Mouse (Mus musculus) neural tube, embryonic 11.5 days (tissue): Measurements from ENCODE around the gene Gm17651. TPM values are rescaled to one million over a fixed set of nuclear protein-coding genes. Genes with fewer than 3 reads are reported as not detected.

Experiments used
- ATAC-seq: fragments of 200-750 bp; cut with Nextera tagmentation; 2 replicates; pipeline ENCODE4 v1.8.0; 2017; ENCODE audit warnings: moderate number of reproducible peaks, mild to moderate bottlenecking, moderate TSS enrichment, moderate library complexity; ENCODE audit not compliant: insufficient read depth, low FRiP score, low TSS enrichment
- DNase-seq: peaks from one replicate; pipeline ENCODE4 v3.0.0-alpha.2; 2015; ENCODE audit warnings: low spot score
- H3K27ac ChIP-seq: fragments of 300-500 bp; sonication (generic); 2 replicates; pipeline ENCODE4 v1.5.1; 2014; ENCODE audit warnings: low read depth, mild to moderate bottlenecking, low read length
- H3K27me3 ChIP-seq: fragments of 300-500 bp; sonication (generic); 2 replicates; pipeline ENCODE4 v1.6.1; 2014; ENCODE audit warnings: mild to moderate bottlenecking, low read length, mixed read lengths; ENCODE audit not compliant: control insufficient read depth, insufficient read depth
- H3K36me3 ChIP-seq: fragments of 300-500 bp; sonication (generic); 2 replicates; pipeline ENCODE4 v1.6.1; 2014; ENCODE audit warnings: mild to moderate bottlenecking, low read length, moderate library complexity, mixed read lengths; ENCODE audit not compliant: control insufficient read depth, insufficient read depth
- H3K4me1 ChIP-seq: fragments of 300-500 bp; sonication (generic); 2 replicates; pipeline ENCODE4 v1.6.1; 2014; ENCODE audit warnings: low read length, mixed read lengths; ENCODE audit not compliant: control insufficient read depth, insufficient read depth
- H3K4me2 ChIP-seq: fragments of 300-500 bp; sonication (generic); 2 replicates; pipeline ENCODE4 v1.6.1; 2014; ENCODE audit warnings: low read depth, mild to moderate bottlenecking, moderate library complexity
- H3K4me3 ChIP-seq: fragments of 300-500 bp; sonication (generic); 2 replicates; pipeline ENCODE4 v1.5.1; 2014; ENCODE audit warnings: low read depth, low read length
- H3K9ac ChIP-seq: fragments of 300-500 bp; sonication (generic); 2 replicates; pipeline ENCODE4 v1.6.1; 2014; ENCODE audit warnings: mild to moderate bottlenecking, low read length
- H3K9me3 ChIP-seq: fragments of 300-500 bp; sonication (generic); 2 replicates; pipeline ENCODE4 v1.6.1; 2016; ENCODE audit warnings: low read length; ENCODE audit not compliant: control insufficient read depth
- WGBS: fragments of 180-500 bp; shearing (Covaris S2); extraction: QIAGEN DNeasy Blood & Tissue Kit; methylation state at CpG from one replicate; pipeline ENCODE4 v1.1.7; 2014; 5-methylcytosine and 5-hydroxymethylcytosine counted together
- microRNA-seq: library from miRNA; unstranded; fragments of <30 nt; microRNA quantifications from one replicate; pipeline ENCODE4, GENCODE M21; 2016
- polyA plus RNA-seq: library from polyadenylated mRNA; unstranded; fragments of >200 nt; fragmentation: Nextera tagmentation; extraction: Ambion mirVana; gene quantifications from 2 replicates; pipeline ENCODE4 v1.2.1, GENCODE M21; 2014

The Gm17651 gene
- polyA plus RNA-seq, 1 experiment from 2014 or later = not detected

DNA sequence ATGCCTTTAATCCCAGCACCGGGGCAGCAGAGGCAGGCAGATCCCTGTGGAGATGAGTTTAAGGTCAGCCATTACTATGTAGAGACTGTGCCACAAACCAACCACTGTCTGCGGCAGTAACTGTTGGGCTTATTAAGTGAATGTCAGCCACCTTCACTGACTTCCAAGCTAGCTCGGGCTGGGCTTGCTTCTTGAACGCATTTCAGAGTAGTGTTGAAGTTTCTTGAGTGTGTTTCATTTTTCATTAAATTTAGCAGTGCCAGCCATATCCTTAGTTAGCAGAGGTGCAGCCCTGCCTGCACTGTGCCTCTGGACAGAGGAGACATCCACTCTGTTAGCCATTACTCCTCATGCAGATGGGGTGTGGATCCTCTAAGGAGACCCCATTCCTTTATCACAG lies 43.7 kb downstream of the Gm17651 start:
- 90% methylated on average over 4 of the region's 4 CpGs for WGBS
- no peak overlapping the region for H3K27ac ChIP-seq
- no peaks in the 10 kb centered on the region for H3K27me3 ChIP-seq
- no peaks in the 10 kb centered on the region for H3K36me3 ChIP-seq
- H3K4me3 ChIP-seq = no peak overlapping the region
- peaks cover 3% of the 10 kb centered on the region; the same call in 1 of the 2 replicates for H3K4me1 ChIP-seq
- no peaks in the 10 kb centered on the region for H3K9me3 ChIP-seq
- H3K9ac ChIP-seq = no peak overlapping the region
- H3K4me2 ChIP-seq = no peak overlapping the region
- ATAC-seq (no peak), DNase-seq (no peak)

DNA sequence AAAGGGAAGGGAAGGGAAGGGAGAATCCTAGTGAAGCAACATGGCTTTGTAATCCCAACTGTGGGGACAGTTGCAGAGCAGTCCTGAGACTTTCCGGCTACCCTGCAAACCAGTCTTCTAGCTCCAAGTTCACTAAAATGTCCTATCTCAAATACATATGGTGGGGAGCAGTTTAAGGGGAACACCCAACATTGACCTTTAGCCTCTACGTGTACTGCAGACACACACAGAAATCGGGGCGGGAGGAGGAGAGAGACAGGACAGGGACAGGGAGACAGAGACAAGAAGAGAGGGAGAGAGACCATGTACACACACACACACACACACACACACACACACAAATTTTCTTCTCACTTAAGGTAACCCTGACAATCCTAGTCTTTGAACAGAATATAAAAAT lies 44.6 kb downstream of the Gm17651 start:
- DNase-seq = no peak
- no peaks in the 10 kb centered on the region for H3K9me3 ChIP-seq
- peaks cover 3% of the 10 kb centered on the region; the same call in 1 of the 2 replicates for H3K4me1 ChIP-seq
- 90% methylated on average over 4 of the region's 4 CpGs for WGBS
- ATAC-seq = no peak
- H3K27ac ChIP-seq = no peak overlapping the region
- no peaks in the 10 kb centered on the region for H3K36me3 ChIP-seq
- H3K27me3 ChIP-seq = no peaks in the 10 kb centered on the region
- H3K9ac ChIP-seq = no peak overlapping the region
- no peak overlapping the region for H3K4me3 ChIP-seq
- H3K4me2 ChIP-seq = no peak overlapping the region

DNA sequence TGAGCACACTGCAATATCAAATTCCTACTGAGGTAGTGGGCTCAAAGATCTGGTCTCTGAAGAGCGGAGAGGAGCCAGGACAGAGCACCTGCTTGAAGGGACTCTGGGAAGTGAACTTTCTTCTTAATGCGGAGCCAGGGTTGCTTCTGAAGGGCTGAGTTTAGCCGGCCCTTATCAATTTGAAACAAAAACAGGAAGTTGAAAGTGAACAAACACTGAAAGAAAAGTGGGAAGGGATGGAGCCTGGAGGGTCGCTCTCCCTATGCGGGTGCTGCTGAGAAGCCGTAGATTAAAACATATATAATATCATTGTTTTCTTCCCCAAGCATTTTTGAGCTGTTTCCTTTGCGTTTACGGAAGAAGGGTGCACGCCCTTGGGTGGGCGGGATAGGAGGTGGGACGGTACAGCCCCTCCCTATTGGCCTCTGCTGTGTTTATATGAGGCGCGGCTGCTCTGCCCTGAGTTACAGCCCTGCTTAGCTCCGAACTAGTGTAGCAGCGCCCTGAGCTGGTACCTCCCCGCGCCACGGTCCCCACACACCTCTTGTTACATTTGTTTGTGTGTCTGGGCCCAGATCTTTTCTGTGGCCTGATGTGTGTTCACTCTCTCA lies 46.0 kb downstream of the Gm17651 start, which contains the start of gene Fmo5:
Fmo5 (plus strand) TSS at position 414 of the 611 bp plus-strand sequence.
- Histone ChIP-seq H3K36me3 (no peaks in the 10 kb centered on the region), H3K27ac (no peak within 1 kb of the TSS), H3K4me2 (peak within 1 kb of the TSS; percentile 53), H3K27me3 (no peaks in the 10 kb centered on the region), H3K9ac (peak within 1 kb of the TSS; percentile 35), H3K4me1 (peaks cover 3% of the 10 kb centered on the region; the same call in 1 of the 2 replicates), H3K9me3 (no peaks in the 10 kb centered on the region), H3K4me3 (peak within 1 kb of the TSS; percentile 28)
- WGBS = 6% methylated on average over 18 of the region's 18 CpGs
- peak; percentile 19 for DNase-seq
- ATAC-seq = no peak

DNA sequence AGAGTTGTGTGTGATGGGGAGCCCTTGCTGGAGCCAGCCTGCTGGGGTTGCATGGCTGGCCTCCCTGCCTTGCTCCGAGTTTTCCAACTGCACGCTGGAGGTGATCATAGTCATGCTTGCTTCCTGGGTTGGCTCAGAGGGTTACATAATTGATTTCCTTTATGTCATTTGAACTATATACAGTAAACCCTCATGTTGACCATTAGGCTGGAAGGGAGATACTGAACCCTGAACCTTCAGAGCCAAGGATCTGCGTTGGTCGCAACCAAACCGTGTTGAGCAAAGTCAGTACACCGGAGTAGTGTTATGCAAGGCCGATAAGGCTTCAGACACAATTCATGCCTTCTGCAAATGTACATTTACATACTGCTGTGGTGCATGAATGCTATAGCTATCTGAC lies 46.6 kb downstream of the Gm17651 start:
- H3K4me2 ChIP-seq = no peak overlapping the region; the same call in 1 of the 2 replicates
- DNase-seq (no peak), ATAC-seq (no peak)
- H3K9ac ChIP-seq = no peak overlapping the region
- H3K4me1 ChIP-seq = peaks cover 3% of the 10 kb centered on the region; the same call in 1 of the 2 replicates
- no peak overlapping the region for H3K27ac ChIP-seq
- 78% methylated on average over 7 of the region's 7 CpGs for WGBS
- no peaks in the 10 kb centered on the region for H3K27me3 ChIP-seq
- H3K9me3 ChIP-seq = no peaks in the 10 kb centered on the region
- no peak overlapping the region for H3K4me3 ChIP-seq
- no peaks in the 10 kb centered on the region for H3K36me3 ChIP-seq

DNA sequence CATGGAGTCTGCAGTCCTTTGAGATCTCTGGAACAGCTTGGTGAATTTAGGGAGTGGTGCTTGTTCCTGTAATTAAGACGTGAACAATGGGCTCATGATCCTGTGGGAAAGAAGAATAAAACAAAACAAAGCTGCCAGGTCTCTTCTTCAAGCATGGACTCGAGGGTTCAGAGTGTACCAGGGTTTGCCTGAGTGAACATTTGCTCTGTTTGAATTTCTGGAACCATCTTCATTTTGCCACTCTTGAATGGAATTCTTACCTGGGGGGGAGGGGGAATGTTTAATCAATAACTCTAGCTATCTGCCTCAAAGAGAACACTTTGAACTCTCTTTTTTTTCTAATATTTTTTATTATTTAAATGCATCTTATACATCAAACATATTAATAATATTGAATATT lies 49.9 kb downstream of the Gm17651 start:
- Histone ChIP-seq H3K4me1 (peaks cover 3% of the 10 kb centered on the region; the same call in 1 of the 2 replicates), H3K4me2 (no peak overlapping the region), H3K27me3 (no peaks in the 10 kb centered on the region), H3K27ac (no peak overlapping the region), H3K9ac (no peak overlapping the region), H3K4me3 (no peak overlapping the region), H3K36me3 (no peaks in the 10 kb centered on the region), H3K9me3 (no peaks in the 10 kb centered on the region)
- DNase-seq (no peak), ATAC-seq (no peak)
- whole genome bisulfite sequencing = 50% methylated on average over 2 of the region's 2 CpGs

Small RNAs within 50 kb of the gene (microRNA-seq; reads per million reads assigned to microRNA genes)
- not detected for gene Mir7225

Other genes starting within 250 kb of the Gm17651 start
- gene Chd1l, start 64.5 kb downstream of the Gm17651 start, polyA plus RNA-seq = 17.6 and 18.6 TPM in 2 replicates
- 0.94 and 1.2 TPM in 2 replicates for gene Fmo5, start 45.9 kb downstream of the Gm17651 start, polyA plus RNA-seq
- 6.9 and 7.2 TPM in 2 replicates for gene Prkab2, start 16.5 kb downstream of the Gm17651 start, polyA plus RNA-seq
- 40.6 and 49.7 TPM in 2 replicates for gene Pde4dip, start 214.0 kb upstream of the Gm17651 start, polyA plus RNA-seq
- gene Sec22b, start 226.5 kb upstream of the Gm17651 start, polyA plus RNA-seq = 136 and 138 TPM in 2 replicates